Mouse (Mus musculus) limb, embryonic 14.5 days (tissue): Measurements from ENCODE around the gene Chst15. TPM values are rescaled to one million over a fixed set of nuclear protein-coding genes. Genes with fewer than 3 reads are reported as not detected.

ENCODE experiments used
- ATAC-seq: fragments of 200-750 bp; cut with Nextera tagmentation; 2 replicates; pipeline ENCODE4 v1.8.0; 2017; ENCODE audit warnings: low read depth, moderate number of reproducible peaks, moderate TSS enrichment; ENCODE audit not compliant: low FRiP score
- DNase-seq: peaks from one replicate; pipeline ENCODE4 v3.0.0-alpha.2; 2015; ENCODE audit warnings: low spot score
- H3K27ac ChIP-seq: fragments of 300-500 bp; sonication (generic); replicated peaks from 2 replicates; pipeline ENCODE4 v1.5.1; 2014; ENCODE audit warnings: low read depth, mild to moderate bottlenecking, low read length, moderate library complexity, mixed read lengths
- H3K27me3 ChIP-seq: fragments of 300-500 bp; sonication (generic); 2 replicates; pipeline ENCODE4 v1.6.1; 2014; ENCODE audit warnings: low read length, mixed read lengths; ENCODE audit not compliant: control insufficient read depth, insufficient read depth
- H3K36me3 ChIP-seq: fragments of 300-500 bp; sonication (generic); 2 replicates; pipeline ENCODE4 v1.6.1; 2014; ENCODE audit warnings: mild to moderate bottlenecking, low read length, moderate library complexity, mixed read lengths; ENCODE audit not compliant: control insufficient read depth, insufficient read depth
- H3K4me1 ChIP-seq: fragments of 300-500 bp; sonication (generic); 2 replicates; pipeline ENCODE4 v1.6.1; 2014; ENCODE audit warnings: antibody characterized with exemption, low read length, mixed read lengths; ENCODE audit not compliant: control insufficient read depth, insufficient read depth
- H3K4me2 ChIP-seq: fragments of 300-500 bp; sonication (generic); replicated peaks from 2 replicates; pipeline ENCODE4 v1.6.1; 2014; ENCODE audit warnings: low read depth, mild to moderate bottlenecking, low read length, moderate library complexity; ENCODE audit not compliant: severe bottlenecking
- H3K4me3 ChIP-seq: fragments of 300-500 bp; sonication (generic); replicated peaks from 2 replicates; pipeline ENCODE4 v1.5.1; 2014; ENCODE audit warnings: low read length
- H3K9ac ChIP-seq: fragments of 300-500 bp; sonication (generic); 2 replicates; pipeline ENCODE4 v1.6.1; 2014; ENCODE audit warnings: mild to moderate bottlenecking, low read depth, low read length, moderate library complexity; ENCODE audit not compliant: severe bottlenecking
- H3K9me3 ChIP-seq: fragments of 300-500 bp; sonication (generic); 2 replicates; pipeline ENCODE4 v1.6.1; 2016; ENCODE audit warnings: low read length; ENCODE audit not compliant: control insufficient read depth
- POLR2A ChIP-seq: fragments of 200-500 bp; IDR thresholded peaks from 2 replicates; pipeline ENCODE4 v1.8.0; 2012; ENCODE audit warnings: inconsistent platforms, mild to moderate bottlenecking, moderate library complexity, borderline replicate concordance; ENCODE audit not compliant: insufficient read depth, insufficient read length; ENCODE audit errors: extremely low read depth
- WGBS: fragments of 180-500 bp; shearing (Covaris S2); extraction: QIAGEN DNeasy Blood & Tissue Kit; methylation state at CpG from one replicate; pipeline ENCODE4 v1.1.7; 2014; 5-methylcytosine and 5-hydroxymethylcytosine counted together
- polyA plus RNA-seq, 2 experiments: library from polyadenylated mRNA; depleted of rRNA in 1 of 2; stranded (reverse) in 1 of 2; unstranded in 1 of 2; fragments of >200 nt; fragmentation: Nextera tagmentation in 1 of 2; extraction: Ambion mirVana in 1 of 2; gene quantifications; 2 replicates each; pipeline versions ENCODE4 v1.2.1 to v1.2.3; 2012 to 2014

The Chst15 gene
- polyA plus RNA-seq, 2 experiments: 16.1 to 16.4 TPM

- WGBS: 2% methylated on average over 48 of the region's 51 CpGs
- peak; percentile 66 for ATAC-seq
- TF ChIP-seq POLR2A: 0 out of 2 replicates have a peak, but pooled peaks have one; percentile 39
These were observed 1.6 kb downstream of the Chst15 start for GRCm38 (mm10) chr7:132315149-132316091.

DNA sequence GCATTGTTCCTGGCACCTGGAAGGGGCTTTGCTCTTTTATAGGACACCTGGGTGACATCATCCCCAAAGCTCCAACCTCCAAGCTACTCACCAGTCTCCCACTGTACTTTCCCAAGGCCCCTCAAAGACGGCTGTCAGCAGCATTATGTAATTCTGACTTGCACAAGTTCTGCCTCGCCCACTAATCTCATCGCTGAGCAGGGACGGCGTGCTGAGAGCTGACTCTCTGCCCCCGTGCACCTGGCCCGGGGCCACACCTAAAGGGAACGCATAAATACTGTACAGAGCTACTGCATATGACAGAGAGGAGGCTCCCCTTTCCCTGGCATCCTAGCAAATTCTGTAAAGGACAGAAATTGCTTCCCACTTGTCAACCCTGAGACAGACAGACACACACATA is 4.6 kb downstream of the Chst15 start:
- 54% methylated on average over 8 of the region's 8 CpGs for WGBS
- ATAC-seq (no peak), DNase-seq (no peak)
- no peaks in the 10 kb centered on the region for H3K9me3 ChIP-seq
- H3K27ac ChIP-seq: no peak overlapping the region
- H3K4me2 ChIP-seq: no peak overlapping the region
- peaks cover 21% of the 10 kb centered on the region for H3K4me1 ChIP-seq
- H3K36me3 ChIP-seq: no peaks in the 10 kb centered on the region
- H3K27me3 ChIP-seq: no peaks in the 10 kb centered on the region
- no peak overlapping the region for H3K4me3 ChIP-seq
- no peak for TF ChIP-seq POLR2A
- H3K9ac ChIP-seq: no peak overlapping the region

More at GRCm38 (mm10) chr7:132315149-132316091, 1.6 kb downstream of the Chst15 start:
- Histone ChIP-seq H3K27me3 (no peaks in the 10 kb centered on the region), H3K4me2 (peak overlapping the region; percentile 88), H3K9ac (peak overlapping the region; percentile 83), H3K4me3 (peak overlapping the region; percentile 81), H3K27ac (peak overlapping the region; percentile 86), H3K4me1 (peaks cover 23% of the 10 kb centered on the region), H3K36me3 (no peaks in the 10 kb centered on the region), H3K9me3 (no peaks in the 10 kb centered on the region)
- peak; percentile 84 for DNase-seq

- Histone ChIP-seq H3K4me2 (no peak overlapping the region), H3K36me3 (no peaks in the 10 kb centered on the region), H3K4me1 (0 out of 2 replicates have a peak, but pooled peaks cover 5% of the 10 kb centered on the region), H3K9me3 (no peaks in the 10 kb centered on the region), H3K27me3 (no peaks in the 10 kb centered on the region), H3K9ac (no peak overlapping the region), H3K27ac (no peak overlapping the region), H3K4me3 (no peak overlapping the region)
- 40% methylated on average over 5 of the region's 5 CpGs for WGBS
- ATAC-seq (no peak), DNase-seq (no peak)
- TF ChIP-seq POLR2A: no peak
These were observed 8.4 kb downstream of the Chst15 start for GRCm38 (mm10) chr7:132308537-132309191.

- no peak for TF ChIP-seq POLR2A
- Histone ChIP-seq H3K4me1 (0 out of 2 replicates have a peak, but pooled peaks cover 2% of the 10 kb centered on the region), H3K27ac (no peak overlapping the region), H3K4me2 (no peak overlapping the region), H3K9me3 (no peaks in the 10 kb centered on the region), H3K4me3 (no peak overlapping the region), H3K27me3 (no peaks in the 10 kb centered on the region), H3K36me3 (no peaks in the 10 kb centered on the region), H3K9ac (no peak overlapping the region)
- ATAC-seq (no peak), DNase-seq (no peak)
- WGBS: 79% methylated on average over 6 of the region's 6 CpGs
These were observed 9.2 kb downstream of the Chst15 start for GRCm38 (mm10) chr7:132307722-132308271.
